Mouse (Mus musculus) common myeloid progenitor, adult 5-6 weeks (primary cell): ENCODE data around the gene Ebpl. TPM values are rescaled to one million over a fixed set of nuclear protein-coding genes. Genes with fewer than 3 reads are reported as not detected.
"Not testable (repeated sequence)": the region's sequence is repeated elsewhere in the genome, so short reads cannot be mapped to it uniquely, and the experiment has no call there.

Experiments used
- ATAC-seq: replicated peaks from 2 replicates; pipeline ENCODE4 v1.8.0; 2016; ENCODE audit warnings: low read depth, mild to moderate bottlenecking, moderate TSS enrichment, inconsistent platforms; ENCODE audit not compliant: poor library complexity, severe bottlenecking
- total RNA-seq: library from RNA; stranded (forward); fragments of 200-1000, 187-1606 nt; gene quantifications from 2 replicates; pipeline ENCODE4 v1.2.3, GENCODE M21; 2017

The Ebpl gene
- total RNA-seq, 1 experiment from 2014 or later, result 6.0 TPM

DNA sequence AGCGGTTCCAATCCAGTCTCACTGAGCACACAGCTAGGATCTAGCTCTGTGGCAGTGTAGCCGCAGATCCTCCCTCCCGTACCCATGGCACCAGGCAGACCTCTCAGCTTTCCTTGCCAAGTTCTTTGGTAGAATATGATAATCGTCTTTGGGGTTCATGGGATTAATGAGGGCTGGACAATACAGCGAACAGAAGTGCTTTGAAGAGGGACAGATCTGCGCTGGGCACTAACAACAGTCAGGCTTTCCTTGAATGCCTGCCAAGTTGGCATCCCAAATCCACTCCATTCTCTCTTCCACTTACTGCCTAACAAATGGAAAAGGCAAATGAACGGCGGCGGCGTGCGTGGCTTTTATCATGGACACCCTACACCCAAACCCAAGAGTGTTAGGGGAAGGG lies 29.6 kb downstream of the Ebpl start:
- ATAC-seq, result no peak

DNA sequence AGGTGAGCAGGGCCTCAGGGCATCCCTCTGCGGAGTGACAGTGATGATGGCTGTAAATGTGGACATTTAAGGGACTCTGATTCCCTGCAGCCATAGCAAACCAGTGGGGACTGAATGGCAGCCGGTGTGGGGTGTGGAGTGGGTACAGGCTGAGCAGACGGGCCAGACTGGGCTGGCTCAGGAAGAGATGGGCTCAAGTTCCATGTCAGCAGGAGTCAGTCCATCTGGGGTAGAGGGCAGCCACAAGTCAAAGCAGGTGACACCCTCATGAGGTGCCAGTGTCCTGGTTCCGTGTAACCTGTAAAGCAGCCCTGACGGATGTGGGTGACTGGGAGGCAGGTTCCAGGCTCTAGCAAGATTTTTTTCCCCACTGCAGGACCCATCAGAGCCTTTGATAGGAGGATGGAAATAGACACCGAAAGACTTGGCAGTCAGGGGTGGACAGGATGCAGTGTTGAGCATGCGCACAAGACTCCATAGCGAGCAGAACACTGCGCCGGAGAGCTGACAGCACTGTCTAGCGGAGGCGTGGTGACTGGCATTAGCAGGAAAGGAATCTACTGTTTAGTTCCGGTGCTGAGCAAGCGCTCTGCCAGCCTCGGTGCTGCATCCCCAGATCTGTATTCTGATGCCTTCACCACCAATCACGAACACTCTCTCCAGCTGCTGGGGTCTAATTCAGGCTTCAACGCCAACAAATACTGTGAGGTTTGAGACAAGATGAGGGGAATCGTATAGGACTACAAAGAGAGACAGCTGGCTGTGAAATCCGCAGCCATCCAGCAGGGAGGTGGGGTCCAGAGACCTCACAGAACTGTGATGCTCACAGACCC lies 32.4 kb downstream of the Ebpl start:
- peak; percentile 71 for ATAC-seq

DNA sequence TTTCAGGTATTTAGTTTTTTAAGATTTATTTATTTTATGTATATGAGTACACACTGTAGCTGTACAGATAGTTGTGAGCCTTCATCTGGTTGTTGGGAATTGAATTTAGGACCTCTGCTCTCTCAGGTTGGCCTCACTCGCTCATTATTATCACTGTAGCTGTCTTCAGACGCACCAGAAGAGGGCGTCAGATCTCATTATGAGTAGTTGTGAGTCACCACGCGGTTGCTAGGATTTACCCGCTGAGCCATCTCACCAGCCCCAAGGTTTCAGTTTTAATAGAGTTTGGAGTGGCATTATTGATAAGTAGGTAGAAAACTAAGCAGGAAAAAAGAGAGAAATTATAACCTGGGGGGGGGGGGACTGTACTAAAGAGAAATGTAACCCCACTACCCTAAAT lies 33.2 kb downstream of the Ebpl start:
- ATAC-seq, result not testable (repeated sequence)

DNA sequence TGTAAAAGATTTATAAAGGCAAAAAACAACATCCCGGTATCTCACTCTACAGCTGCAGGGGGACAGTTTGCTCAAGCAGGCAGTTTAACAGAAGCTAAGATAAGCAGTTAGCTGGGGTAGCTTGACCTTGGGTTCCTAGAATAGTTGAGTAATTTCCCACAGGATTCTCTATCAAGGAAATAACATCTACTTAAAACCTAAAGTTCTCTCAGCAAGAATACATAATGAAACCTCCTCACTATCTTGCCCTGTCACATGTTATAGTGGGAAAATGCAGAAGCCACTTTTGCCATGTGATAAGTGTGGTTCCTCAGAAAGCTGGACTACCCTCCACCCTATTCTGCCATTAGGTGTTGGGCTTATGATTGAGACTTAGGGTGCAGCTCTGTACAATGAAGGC lies 37.5 kb downstream of the Ebpl start:
- no peak for ATAC-seq

DNA sequence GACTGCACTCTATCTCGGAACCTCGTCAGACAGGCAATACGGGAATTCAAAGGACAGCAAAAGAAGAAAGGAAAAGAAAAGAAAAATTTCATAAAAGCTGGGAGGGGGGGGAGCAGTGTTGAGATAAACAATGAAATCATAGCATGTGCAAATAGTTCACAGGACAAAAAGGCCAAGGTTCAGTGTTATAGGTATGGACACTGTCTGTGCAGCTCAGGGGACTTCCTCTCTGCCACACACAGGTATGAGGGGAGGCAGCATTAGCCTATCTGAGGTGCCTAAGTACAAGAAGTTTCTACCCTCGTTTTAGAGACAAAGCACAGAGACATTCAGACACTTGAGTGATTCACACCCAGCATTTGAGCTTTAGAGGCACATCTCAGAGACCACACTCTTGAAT lies 39.0 kb downstream of the Ebpl start:
- no peak for ATAC-seq

DNA sequence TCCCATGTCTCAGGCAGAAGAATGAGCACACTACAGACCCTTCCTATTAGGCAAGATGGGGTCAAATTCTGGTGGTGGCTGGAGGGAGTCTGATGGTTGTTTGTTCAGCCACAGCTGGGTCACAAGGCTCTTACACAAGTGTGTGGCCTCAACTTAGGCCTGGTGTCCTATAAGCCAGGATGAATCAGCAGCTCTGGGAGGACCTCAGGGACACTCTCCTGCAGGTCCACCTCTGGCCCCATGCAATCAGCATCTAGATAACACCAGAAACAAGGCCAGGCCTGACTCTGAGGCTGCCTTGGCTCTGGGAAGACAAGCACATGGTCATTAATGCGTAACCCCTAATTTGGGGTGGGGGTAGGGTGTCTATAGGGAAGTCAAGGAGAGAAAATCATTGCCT lies 39.5 kb downstream of the Ebpl start:
- ATAC-seq, result 0 out of 2 replicates have a peak, but pooled peaks have one; percentile 25

DNA sequence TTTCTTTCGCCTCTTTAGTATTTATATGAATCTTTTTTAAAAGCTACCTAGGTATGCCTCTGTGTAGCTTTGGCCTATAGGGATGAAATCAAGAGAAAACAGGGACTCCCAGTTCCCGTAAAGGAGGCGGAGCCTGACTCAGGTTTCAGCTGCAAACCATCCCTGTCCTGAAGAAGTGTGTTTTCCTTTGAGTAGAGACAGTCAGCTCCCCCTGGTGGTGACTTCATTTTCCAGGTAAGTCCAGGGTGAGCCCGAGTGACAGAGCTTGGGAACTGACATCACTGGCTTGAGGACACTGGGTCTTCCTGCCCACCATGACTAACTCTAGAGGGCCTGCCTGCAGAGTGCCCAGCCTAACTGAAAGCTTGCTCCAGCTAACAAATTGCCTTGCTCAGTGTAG lies 43.4 kb downstream of the Ebpl start:
- peak; percentile 83 for ATAC-seq

DNA sequence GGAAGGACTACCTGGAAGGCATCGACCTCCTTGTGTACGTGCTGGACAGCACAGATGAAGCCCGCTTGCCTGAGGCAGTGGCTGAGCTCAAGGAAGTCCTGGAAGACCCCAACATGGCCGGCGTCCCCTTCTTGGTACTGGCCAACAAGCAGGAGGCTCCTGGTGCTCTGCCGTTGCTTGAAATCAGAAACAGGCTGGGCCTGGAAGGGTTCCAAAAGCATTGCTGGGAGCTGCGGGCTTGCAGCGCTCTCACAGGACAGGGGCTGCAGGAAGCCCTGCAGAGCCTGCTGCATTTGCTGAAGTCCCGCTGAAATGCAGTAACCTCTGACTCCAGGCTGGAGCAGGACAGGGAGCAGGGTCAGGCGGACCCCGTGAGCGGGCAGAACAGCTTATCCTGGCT lies 49.3 kb downstream of the Ebpl start:
- 0 out of 2 replicates have a peak, but pooled peaks have one; percentile 6 for ATAC-seq

DNA sequence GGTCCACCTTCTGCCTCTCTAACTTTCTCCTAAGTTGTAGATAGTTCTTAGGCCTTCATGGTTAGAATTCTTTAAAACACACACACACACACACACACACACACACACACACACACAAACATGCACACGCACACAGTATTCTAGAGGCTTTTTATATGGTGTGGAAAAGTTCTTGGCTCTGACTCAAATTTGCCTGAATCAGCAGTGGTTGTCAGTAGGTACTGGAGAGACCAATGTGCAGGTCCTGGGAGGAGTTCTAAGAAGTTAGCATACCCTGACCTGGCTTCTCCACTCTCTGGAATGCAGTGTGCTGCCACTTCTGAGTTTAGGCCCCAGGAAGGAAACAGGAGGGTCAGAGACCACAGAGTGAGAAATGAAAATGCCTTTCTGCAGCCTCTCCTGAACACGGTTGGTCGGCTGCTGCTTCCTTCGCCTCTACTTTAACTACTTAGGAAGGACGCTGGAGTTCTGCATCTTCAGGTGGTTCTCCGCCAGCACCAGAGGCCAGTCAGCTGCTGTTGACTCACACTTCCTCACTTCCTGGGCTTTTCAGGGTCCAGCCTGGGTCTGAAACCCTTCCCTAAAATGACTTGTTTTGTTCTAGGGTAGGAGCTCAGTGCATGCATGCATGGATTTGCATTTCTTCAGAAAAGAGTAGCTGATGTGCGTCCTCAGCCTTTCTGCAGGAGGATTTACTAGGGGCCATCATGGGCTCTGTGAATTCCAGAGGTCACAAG lies 50.0 kb downstream of the Ebpl start:
- peak; percentile 26; the same call in 1 of the 2 replicates for ATAC-seq

DNA sequence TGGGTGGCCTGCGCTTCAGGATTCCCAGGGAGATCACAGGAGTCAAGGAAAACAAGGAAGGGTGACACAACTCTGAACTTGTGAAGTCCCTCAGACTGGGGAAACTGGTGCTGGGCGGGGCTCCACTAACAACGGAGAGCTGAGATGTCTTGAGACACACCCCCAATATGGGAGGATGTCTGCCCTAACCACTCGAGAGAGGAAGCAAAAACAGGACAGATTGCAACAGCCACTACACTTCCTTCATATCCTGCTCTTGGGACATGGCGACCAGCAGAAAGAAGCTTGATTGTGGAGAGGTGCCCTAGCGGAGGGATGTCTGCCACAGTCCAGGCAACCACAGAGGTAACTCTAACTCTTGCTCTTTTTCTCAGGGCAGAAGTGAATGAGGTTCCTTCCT lies 50.6 kb downstream of the Ebpl start, which contains the start of gene Arl11:
TSS of gene Arl11 (plus strand) at position 161 of the 400 bp plus-strand sequence.
- peak; percentile 93 for ATAC-seq

DNA sequence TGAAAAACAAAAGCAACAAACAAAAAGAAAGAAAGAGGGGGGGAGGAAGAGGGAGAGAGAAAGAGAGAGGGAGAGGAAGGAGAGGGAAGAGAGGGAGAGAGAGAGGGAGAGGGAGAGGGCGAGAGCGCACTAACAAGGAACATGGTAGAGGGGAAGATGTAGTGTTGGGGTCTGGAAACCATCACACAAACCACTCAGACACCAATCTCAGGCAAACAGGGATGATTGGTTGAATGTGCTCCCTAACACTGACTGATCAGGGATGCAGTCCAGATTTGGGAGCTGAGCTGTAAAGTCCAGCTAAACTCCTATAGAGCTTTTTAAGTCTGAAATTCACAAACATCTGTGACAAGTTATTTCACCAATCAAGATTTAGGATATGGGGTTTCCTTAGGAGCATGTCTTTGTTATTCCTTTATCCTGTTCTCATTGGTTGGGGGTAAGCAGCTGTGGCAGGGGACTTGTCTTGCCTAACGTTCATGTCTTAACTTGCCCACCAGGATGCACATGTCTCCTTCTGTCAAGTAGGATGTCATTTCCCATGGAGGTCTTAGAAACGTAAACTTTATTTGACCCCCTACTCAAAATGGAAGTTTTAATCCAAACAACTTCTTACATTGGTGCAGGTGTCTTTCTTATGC lies 56.1 kb downstream of the Ebpl start:
- ATAC-seq, result no peak

DNA sequence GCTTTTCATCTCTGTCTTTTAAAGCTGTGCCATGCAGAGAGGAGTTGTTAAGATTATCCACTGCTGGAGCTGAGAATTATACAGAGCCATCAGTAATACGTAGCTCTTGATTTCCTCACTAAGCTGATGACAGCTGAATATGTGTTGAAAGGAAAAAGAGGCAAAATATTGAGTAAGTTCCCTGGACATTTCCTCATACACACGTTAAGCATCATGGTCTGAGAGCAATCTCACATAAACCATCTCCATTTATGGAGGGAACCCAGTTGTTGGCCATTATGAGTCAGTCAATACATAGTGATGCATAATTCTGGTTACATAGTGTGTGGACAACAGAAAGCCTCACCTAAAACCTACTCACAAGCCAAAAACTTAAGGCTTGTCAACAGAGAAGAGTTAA lies 57.8 kb downstream of the Ebpl start:
- ATAC-seq, result no peak

DNA sequence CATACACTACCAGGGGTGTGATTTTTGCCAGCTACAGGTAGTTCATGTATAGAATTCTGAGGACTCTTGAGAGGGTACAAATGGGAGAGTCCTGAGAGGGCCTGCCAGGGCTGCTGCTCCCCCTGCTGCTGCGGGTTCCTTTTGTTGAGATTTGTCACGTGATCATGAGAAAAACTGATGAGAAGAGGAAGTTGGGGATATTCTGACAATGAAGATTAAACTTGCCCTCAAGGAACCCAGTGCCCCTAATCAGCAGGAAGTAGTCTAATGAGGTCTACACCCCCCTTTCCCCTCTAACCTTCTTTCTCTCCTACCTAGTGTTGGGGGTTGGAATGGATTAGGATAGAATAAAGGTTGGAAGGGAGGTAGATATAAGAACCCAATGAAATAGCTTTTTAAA lies 58.9 kb downstream of the Ebpl start:
- ATAC-seq, result peak; percentile 69

DNA sequence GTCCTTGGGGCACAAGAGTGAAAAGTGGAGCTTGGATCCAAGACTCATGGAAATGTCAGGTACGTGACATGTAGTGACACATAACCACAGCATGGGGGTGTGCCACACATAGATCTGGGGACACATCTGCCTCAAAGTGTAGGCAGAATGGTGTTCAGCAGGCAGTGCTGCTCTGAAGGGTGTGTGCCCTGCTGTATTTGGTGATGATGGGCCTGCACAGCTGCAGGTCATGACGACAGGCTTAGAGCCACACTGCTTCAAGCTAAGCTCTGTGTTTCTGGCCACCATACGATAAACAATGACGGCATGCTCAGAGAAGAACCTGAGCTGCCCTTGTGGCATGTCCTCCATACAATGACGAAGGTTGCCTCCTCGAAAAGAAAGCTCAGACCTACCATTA lies 60.4 kb downstream of the Ebpl start:
- ATAC-seq, result no peak

DNA sequence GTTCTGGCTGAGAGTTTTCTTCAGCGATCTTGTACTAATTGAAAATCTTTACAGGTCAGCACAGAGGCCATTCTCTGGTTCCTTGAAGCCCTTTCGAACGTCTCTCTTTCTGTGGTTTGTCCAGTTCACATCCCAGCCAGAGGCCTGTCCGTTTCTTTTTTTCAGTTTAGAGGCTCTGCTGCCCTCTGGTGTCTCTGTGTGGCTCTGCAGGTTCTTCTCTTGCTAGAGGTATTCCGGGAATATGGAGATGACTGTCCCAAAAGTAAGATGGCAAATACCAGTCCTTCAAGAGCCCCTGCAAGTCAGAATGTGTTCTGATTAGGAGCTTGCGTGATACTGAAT lies 65.5 kb downstream of the Ebpl start:
- ATAC-seq, result peak; percentile 71

DNA sequence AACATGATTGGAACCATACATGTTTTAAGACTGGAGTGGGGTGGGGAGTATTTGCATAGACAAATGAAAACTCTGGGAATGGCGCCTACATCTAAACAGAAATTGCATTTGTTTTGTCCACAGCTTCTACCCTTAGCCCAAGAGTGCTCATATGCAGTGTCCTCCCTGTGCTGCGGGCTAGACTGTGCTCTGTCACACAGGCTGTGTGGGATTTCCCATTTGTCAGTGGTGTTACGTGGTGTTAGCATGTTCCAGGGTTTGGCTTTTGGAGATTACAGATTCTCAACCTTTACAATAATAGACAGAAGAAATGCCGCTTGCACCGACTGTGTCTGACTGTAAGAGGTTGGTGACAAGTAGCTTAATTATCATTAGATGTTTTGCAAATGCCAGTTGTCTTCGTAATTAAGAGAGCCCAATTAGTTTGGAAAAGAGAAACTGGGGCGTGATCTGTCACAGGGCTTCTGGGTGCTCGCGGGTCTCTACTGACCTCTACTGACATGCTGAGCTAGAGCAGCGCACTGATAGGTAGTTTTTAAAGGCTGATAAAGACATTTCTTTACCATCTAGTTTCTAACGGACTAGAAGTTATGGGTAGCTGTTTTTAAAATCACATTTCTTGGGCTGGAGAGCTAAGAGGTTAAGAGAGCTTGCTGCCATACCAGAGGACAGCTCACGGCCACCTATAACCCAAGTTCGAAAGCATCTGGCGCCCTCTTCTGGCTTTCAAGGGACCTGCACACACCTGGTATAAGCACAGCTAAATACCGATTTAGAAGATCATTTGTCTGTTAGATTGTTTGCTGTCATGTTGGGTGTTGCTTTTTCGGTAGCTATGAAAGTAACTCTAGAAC lies 66.1 kb downstream of the Ebpl start:
- ATAC-seq, result peak; percentile 89

DNA sequence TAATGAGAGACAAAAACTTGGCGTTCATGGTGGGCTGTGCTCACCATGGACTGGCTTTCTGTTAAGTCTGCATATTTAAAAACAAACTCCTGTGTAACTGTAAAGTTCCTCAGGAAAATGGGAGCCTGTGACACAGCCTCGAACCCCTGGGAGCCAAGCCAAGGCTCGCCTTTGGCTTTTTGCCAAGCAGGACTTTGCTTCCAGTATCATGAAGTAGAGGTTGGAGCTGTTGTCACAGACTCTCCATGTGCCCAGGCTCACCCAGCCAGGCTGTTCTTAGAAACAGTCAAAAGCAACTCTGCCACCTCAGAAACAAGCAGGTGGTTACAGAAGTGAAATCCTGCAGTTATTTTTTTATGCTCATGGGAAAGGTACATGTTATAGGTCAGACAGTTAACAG lies 69.6 kb downstream of the Ebpl start:
- no peak for ATAC-seq

DNA sequence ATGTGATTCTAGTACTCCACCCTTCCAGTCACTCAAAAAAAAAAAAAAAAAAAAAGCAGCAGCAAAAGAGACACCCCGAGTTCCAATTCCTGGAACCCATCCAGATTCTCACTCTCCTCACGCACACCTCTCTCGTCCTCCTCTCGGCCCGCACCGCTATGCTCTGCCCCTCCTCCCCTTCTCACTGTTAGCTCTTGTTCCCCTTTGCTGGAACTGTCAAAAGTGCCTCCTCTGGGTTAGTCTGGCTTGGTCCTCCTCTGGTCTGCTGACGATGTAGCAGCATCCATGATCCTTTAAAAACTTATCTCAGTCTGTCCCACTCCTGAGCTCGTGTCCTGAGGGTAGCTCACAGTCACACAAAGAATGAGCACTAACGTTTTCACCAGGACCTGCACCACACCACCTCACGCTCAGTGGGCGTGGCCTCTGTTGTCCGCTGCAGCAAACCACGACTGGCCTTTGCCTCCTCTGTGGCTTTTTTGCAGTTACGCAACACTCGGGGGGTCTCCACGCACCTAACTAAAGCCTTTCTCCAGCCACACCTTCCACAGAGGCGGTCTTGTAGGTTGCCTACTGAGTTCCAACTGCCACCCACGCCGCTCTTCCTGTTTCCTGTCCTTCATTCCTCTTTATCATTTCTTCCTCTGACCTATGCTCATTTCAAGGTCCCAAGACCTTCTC lies 71.5 kb downstream of the Ebpl start:
- peak; percentile 88 for ATAC-seq
